Mouse (Mus musculus) cerebellum, adult (tissue): ENCODE measurements around the gene Olfr107.

Source experiments
- ATAC-seq: cut with Nextera tagmentation; 2 replicates; pipeline ENCODE4 v1.9.2; 2017; ENCODE audit warnings: mild to moderate bottlenecking, moderate library complexity, mixed read lengths; ENCODE audit not compliant: insufficient number of reproducible peaks, low FRiP score, low TSS enrichment

The Olfr107 gene

GRCm38 (mm10) chr17:37398926-37399325 is at the start of gene Olfr107:
Olfr107 (plus strand) TSS chr17:37399226.
- no peak for ATAC-seq

- no peak for ATAC-seq
Measured at GRCm38 (mm10) chr17:37359282-37359681, 39.7 kb upstream of the Olfr107 start, which contains the start of gene Olfr104-ps. Olfr104-ps (plus strand) TSS chr17:37359582.

- ATAC-seq: no peak
Measured at GRCm38 (mm10) chr17:37378733-37379132, 20.3 kb upstream of the Olfr107 start, which contains the start of gene Olfr105-ps. Olfr105-ps (plus strand) TSS chr17:37379033.

DNA sequence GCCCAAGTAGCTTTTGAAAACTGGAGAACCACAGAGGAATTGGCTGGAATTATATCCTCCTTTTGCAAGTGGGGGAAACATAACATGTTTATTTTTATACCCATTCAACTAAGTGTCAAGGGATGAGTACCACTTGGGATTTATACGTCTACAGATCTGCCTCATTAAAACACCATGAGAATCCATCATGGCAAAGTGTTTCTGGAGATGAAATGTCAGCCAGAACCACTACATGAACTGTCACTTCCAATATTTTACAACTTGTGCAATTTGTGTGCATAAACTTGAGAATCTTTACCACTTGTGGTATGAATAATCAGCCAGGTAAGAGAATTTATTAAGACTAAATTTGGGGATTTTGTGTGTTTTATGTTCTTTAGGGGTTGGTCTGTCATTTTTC is 8.9 kb upstream of the Olfr107 start, which contains the start of gene Olfr106-ps:
Gene Olfr106-ps, plus strand, starts transcription at position 301 of the 400 bp plus-strand sequence.
- ATAC-seq: no peak

- ATAC-seq: no peak
Measured at GRCm38 (mm10) chr17:37413380-37413779, 14.4 kb downstream of the Olfr107 start.

- no peak for ATAC-seq
Measured at GRCm38 (mm10) chr17:37445180-37445579, 46.2 kb downstream of the Olfr107 start, which contains the start of gene Olfr108. Olfr108 (plus strand) TSS chr17:37445480.
